Mouse (Mus musculus) stomach, postnatal 0 days (tissue): ENCODE measurements around the gene Clec5a.

Experiments
- CTCF ChIP-seq: IDR thresholded peaks from 2 replicates; pipeline ENCODE4 v1.5.1; 2016; ENCODE audit warnings: antibody characterized with exemption, low read depth, mild to moderate bottlenecking, moderate library complexity
- EP300 ChIP-seq: optimal IDR thresholded peaks from 2 replicates; pipeline ENCODE3; 2016; ENCODE audit warnings: antibody characterized with exemption

DNA sequence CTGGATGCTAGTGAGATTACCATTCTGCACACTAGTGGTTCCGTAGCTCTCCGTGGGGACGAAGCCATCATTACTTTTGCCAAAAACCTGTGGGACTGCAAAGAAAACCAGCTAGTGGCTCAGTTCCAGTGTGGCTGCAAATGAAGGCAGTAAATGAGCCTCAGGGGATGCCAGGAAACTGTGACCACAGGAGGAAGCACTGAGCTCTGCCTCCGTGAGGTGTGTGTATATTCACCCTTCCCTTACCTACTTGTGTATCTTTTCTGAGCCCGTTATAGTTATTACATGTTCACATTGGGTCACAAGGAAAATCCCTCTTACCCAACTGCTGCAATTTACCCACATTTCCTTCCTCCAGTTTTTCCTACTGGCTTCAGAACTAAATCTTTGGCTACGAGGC, 1.3 kb downstream of the Clec5a start:
- TF ChIP-seq CTCF, result no peak
- TF ChIP-seq EP300, result no peak
